Mouse (Mus musculus) neural tube, embryonic 12.5 days (tissue): ENCODE results near the gene Bicral. TPM values are rescaled to one million over a fixed set of nuclear protein-coding genes. Genes with fewer than 3 reads are reported as not detected.

Experiments
- ATAC-seq: fragments of 200-750 bp; cut with Nextera tagmentation; 2 replicates; pipeline ENCODE4 v1.8.0; 2017; ENCODE audit warnings: low read depth, mild to moderate bottlenecking, moderate TSS enrichment, moderate library complexity; ENCODE audit not compliant: low FRiP score
- H3K27ac ChIP-seq: fragments of 300-500 bp; sonication (generic); 2 replicates; pipeline ENCODE4 v1.5.1; 2016
- H3K27me3 ChIP-seq: fragments of 300-500 bp; sonication (generic); replicated peaks from 2 replicates; pipeline ENCODE4 v1.6.1; 2016; ENCODE audit warnings: mild to moderate bottlenecking
- H3K36me3 ChIP-seq: fragments of 300-500 bp; sonication (generic); 2 replicates; pipeline ENCODE4 v1.6.1; 2016; ENCODE audit warnings: mild to moderate bottlenecking
- H3K4me1 ChIP-seq: fragments of 300-500 bp; sonication (generic); 2 replicates; pipeline ENCODE4 v1.6.1; 2016
- H3K4me2 ChIP-seq: fragments of 300-500 bp; sonication (generic); replicated peaks from 2 replicates; pipeline ENCODE4 v1.6.1; 2016; ENCODE audit warnings: mild to moderate bottlenecking
- H3K4me3 ChIP-seq: fragments of 300-500 bp; sonication (generic); 2 replicates; pipeline ENCODE4 v1.5.1; 2016
- H3K9ac ChIP-seq: fragments of 300-500 bp; sonication (generic); 2 replicates; pipeline ENCODE4 v1.6.1; 2016; ENCODE audit warnings: mild to moderate bottlenecking
- H3K9me3 ChIP-seq: fragments of 300-500 bp; sonication (generic); 2 replicates; pipeline ENCODE4 v1.6.1; 2016; ENCODE audit warnings: mild to moderate bottlenecking
- WGBS: fragments of 180-500 bp; shearing (Covaris S2); methylation state at CpG from one replicate; pipeline ENCODE4 v1.1.7; 2016; 5-methylcytosine and 5-hydroxymethylcytosine counted together
- polyA plus RNA-seq: library from polyadenylated mRNA; unstranded; fragments of >200 nt; fragmentation: Nextera tagmentation; extraction: Ambion mirVana; gene quantifications from 2 replicates; pipeline ENCODE4 v1.2.1, GENCODE M21; 2016

Bicral gene
- polyA plus RNA-seq, 1 experiment from 2014 or later = 8.0 TPM

DNA sequence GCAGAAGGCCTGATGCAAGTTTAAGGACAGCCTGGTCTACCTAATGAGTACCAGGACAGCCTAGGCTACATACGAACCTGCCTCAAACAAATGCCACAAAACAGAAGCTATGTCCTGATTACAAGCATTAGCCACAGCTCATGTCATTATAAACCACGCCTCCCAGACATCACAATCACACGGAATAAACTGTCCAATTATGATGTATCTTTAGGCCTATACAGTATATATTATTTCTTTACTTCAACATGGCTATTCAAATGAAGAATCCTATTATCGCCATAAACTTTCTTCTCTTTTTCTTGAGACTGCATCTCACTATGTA lies 25.3 kb downstream of the Bicral start:
- H3K36me3 ChIP-seq = peaks cover 13% of the 10 kb centered on the region
- no peak overlapping the region for H3K4me2 ChIP-seq
- H3K27ac ChIP-seq = no peak overlapping the region
- H3K9ac ChIP-seq = no peak overlapping the region
- no peaks in the 10 kb centered on the region for H3K4me1 ChIP-seq
- no peaks in the 10 kb centered on the region for H3K9me3 ChIP-seq
- H3K27me3 ChIP-seq = no peaks in the 10 kb centered on the region
- no peak for ATAC-seq
- H3K4me3 ChIP-seq = no peak overlapping the region
- WGBS = 94% methylated on average over 4 of the region's 4 CpGs

GRCm38 (mm10) chr17:46832101-46832980 lies 25.9 kb downstream of the Bicral start:
- Histone ChIP-seq H3K27ac (no peak overlapping the region), H3K4me3 (no peak overlapping the region), H3K9me3 (no peaks in the 10 kb centered on the region), H3K36me3 (peaks cover 15% of the 10 kb centered on the region), H3K4me1 (no peaks in the 10 kb centered on the region), H3K4me2 (no peak overlapping the region), H3K27me3 (no peaks in the 10 kb centered on the region), H3K9ac (no peak overlapping the region)
- no peak for ATAC-seq
- 74% methylated on average over 11 of the region's 11 CpGs for WGBS

- H3K36me3 ChIP-seq = peaks cover 34% of the 10 kb centered on the region
- no peaks in the 10 kb centered on the region for H3K4me1 ChIP-seq
- H3K4me2 ChIP-seq = no peak overlapping the region
- no peak overlapping the region for H3K4me3 ChIP-seq
- no peaks in the 10 kb centered on the region for H3K9me3 ChIP-seq
- 85% methylated on average over 11 of the region's 11 CpGs for WGBS
- no peaks in the 10 kb centered on the region for H3K27me3 ChIP-seq
- no peak overlapping the region for H3K27ac ChIP-seq
- ATAC-seq = no peak
- no peak overlapping the region for H3K9ac ChIP-seq
Measured at GRCm38 (mm10) chr17:46829856-46830535, 28.3 kb downstream of the Bicral start.

DNA sequence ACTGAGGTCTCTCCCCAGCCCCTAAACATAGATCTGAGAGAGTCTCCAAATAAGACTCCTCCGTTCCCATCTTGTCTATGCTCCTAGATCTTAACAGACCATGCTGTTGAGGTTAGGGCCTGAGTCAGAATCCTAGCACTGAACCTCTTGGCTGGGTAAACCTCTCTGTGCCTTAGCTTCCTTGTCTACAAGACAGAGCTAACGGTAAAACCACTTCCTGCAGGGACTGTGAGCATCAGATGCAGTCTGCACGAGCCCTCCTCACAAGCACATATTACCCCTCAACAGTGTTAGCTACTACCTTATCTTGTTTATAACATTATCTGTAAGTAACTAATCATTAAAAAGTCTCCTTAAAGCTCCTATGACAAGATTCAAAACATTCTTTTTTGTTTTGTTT lies 29.3 kb downstream of the Bicral start:
- H3K4me3 ChIP-seq = no peak overlapping the region
- H3K9ac ChIP-seq = no peak overlapping the region
- no peaks in the 10 kb centered on the region for H3K9me3 ChIP-seq
- H3K4me2 ChIP-seq = no peak overlapping the region
- no peak overlapping the region for H3K27ac ChIP-seq
- WGBS = 98% methylated on average over 3 of the region's 3 CpGs
- peaks cover 45% of the 10 kb centered on the region for H3K36me3 ChIP-seq
- H3K27me3 ChIP-seq = no peaks in the 10 kb centered on the region
- no peak for ATAC-seq
- H3K4me1 ChIP-seq = no peaks in the 10 kb centered on the region

GRCm38 (mm10) chr17:46823091-46823490 lies 35.2 kb downstream of the Bicral start:
- 92% methylated on average over 8 of the region's 8 CpGs for WGBS
- Histone ChIP-seq H3K27ac (no peak overlapping the region), H3K4me1 (no peaks in the 10 kb centered on the region), H3K27me3 (no peaks in the 10 kb centered on the region), H3K36me3 (peaks cover 78% of the 10 kb centered on the region), H3K4me3 (no peak overlapping the region), H3K4me2 (no peak overlapping the region), H3K9ac (no peak overlapping the region), H3K9me3 (no peaks in the 10 kb centered on the region)
- ATAC-seq = no peak

GRCm38 (mm10) chr17:46820628-46821027 lies 37.7 kb downstream of the Bicral start:
- no peaks in the 10 kb centered on the region for H3K27me3 ChIP-seq
- no peak for ATAC-seq
- no peak overlapping the region for H3K4me2 ChIP-seq
- H3K4me3 ChIP-seq = no peak overlapping the region
- no peak overlapping the region for H3K27ac ChIP-seq
- 95% methylated on average over 7 of the region's 7 CpGs for WGBS
- no peaks in the 10 kb centered on the region for H3K9me3 ChIP-seq
- peaks cover 70% of the 10 kb centered on the region for H3K36me3 ChIP-seq
- no peak overlapping the region for H3K9ac ChIP-seq
- no peaks in the 10 kb centered on the region for H3K4me1 ChIP-seq

GRCm38 (mm10) chr17:46817734-46818158 lies 40.5 kb downstream of the Bicral start:
- ATAC-seq = no peak
- H3K36me3 ChIP-seq = peaks cover 51% of the 10 kb centered on the region

GRCm38 (mm10) chr17:46816306-46816705 lies 42.0 kb downstream of the Bicral start:
- no peak overlapping the region for H3K9ac ChIP-seq
- no peak overlapping the region for H3K4me3 ChIP-seq
- no peak for ATAC-seq
- H3K4me1 ChIP-seq = no peaks in the 10 kb centered on the region
- 75% methylated on average over 13 of the region's 13 CpGs for WGBS
- H3K4me2 ChIP-seq = no peak overlapping the region
- H3K36me3 ChIP-seq = peaks cover 56% of the 10 kb centered on the region
- no peaks in the 10 kb centered on the region for H3K27me3 ChIP-seq
- no peaks in the 10 kb centered on the region for H3K9me3 ChIP-seq
- H3K27ac ChIP-seq = no peak overlapping the region

More at GRCm38 (mm10) chr17:46817734-46818158, 40.5 kb downstream of the Bicral start:
- no peaks in the 10 kb centered on the region for H3K9me3 ChIP-seq
- no peak overlapping the region for H3K4me2 ChIP-seq
- H3K27ac ChIP-seq = no peak overlapping the region
- no peaks in the 10 kb centered on the region for H3K4me1 ChIP-seq
- no peak overlapping the region for H3K4me3 ChIP-seq
- H3K27me3 ChIP-seq = no peaks in the 10 kb centered on the region
- WGBS = 91% methylated on average over 12 of the region's 12 CpGs
- no peak overlapping the region for H3K9ac ChIP-seq

GRCm38 (mm10) chr17:46814497-46814896 lies 43.8 kb downstream of the Bicral start:
- Histone ChIP-seq H3K36me3 (peaks cover 50% of the 10 kb centered on the region), H3K27ac (no peak overlapping the region), H3K4me2 (no peak overlapping the region), H3K4me3 (no peak overlapping the region), H3K9me3 (no peaks in the 10 kb centered on the region), H3K27me3 (no peaks in the 10 kb centered on the region), H3K9ac (no peak overlapping the region), H3K4me1 (no peaks in the 10 kb centered on the region)
- ATAC-seq = no peak
- 96% methylated on average over 6 of the region's 6 CpGs for WGBS

DNA sequence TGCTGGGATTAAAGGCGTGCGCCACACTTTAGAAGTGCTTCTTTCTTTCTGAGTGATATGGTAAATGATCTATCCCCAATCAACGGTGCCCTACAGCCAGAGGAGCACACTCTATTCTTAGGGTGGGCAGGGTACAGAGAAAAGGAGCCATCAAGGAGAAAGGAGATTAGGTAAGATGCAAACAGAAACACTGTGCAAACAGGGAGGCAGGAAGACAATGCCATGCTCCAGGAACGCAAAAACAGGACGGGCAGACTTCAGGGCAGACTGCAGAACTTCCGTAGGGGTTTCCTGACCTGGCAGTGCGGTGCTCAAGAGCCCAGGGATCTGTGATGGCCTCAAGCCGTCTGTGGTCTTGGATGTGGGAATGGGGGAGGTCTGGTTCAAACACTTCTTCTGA lies 44.6 kb downstream of the Bicral start:
- H3K9me3 ChIP-seq = no peaks in the 10 kb centered on the region
- no peaks in the 10 kb centered on the region for H3K27me3 ChIP-seq
- H3K9ac ChIP-seq = no peak overlapping the region
- H3K36me3 ChIP-seq = peaks cover 41% of the 10 kb centered on the region
- no peak overlapping the region for H3K27ac ChIP-seq
- no peak overlapping the region for H3K4me3 ChIP-seq
- WGBS = 83% methylated on average over 8 of the region's 8 CpGs
- no peaks in the 10 kb centered on the region for H3K4me1 ChIP-seq
- no peak for ATAC-seq
- no peak overlapping the region for H3K4me2 ChIP-seq

DNA sequence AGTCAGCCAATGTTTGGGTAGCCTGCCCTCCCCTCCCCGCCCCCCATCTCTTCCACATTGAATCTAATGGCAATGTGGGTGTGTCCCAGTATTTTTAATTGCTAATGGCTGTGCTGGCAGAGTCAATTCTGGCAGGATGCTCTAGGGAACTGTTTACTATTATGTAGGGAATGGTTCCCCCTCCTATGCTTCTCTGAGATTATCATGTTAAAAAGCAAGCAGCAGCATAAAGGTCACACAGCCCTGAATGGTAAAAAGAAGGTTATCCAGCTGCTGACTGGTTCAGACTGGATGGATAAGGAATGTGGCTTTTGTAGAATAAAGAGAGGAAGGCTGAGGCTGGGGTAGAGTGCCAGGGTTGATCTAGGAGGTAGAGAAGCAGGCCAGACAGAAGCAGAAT lies 45.8 kb downstream of the Bicral start:
- H3K36me3 ChIP-seq = peaks cover 45% of the 10 kb centered on the region
- H3K27ac ChIP-seq = no peak overlapping the region
- 87% methylated on average over 1 of the region's 1 CpGs for WGBS
- no peaks in the 10 kb centered on the region for H3K4me1 ChIP-seq
- H3K9ac ChIP-seq = no peak overlapping the region
- no peaks in the 10 kb centered on the region for H3K9me3 ChIP-seq
- ATAC-seq = no peak
- no peak overlapping the region for H3K4me3 ChIP-seq
- no peaks in the 10 kb centered on the region for H3K27me3 ChIP-seq
- no peak overlapping the region for H3K4me2 ChIP-seq

- Histone ChIP-seq H3K27ac (no peak overlapping the region), H3K27me3 (no peaks in the 10 kb centered on the region), H3K9me3 (no peaks in the 10 kb centered on the region), H3K4me3 (no peak overlapping the region), H3K36me3 (peaks cover 56% of the 10 kb centered on the region), H3K4me2 (no peak overlapping the region), H3K4me1 (no peaks in the 10 kb centered on the region), H3K9ac (no peak overlapping the region)
- ATAC-seq = no peak
- 90% methylated on average over 3 of the region's 3 CpGs for WGBS
Measured at GRCm38 (mm10) chr17:46810672-46811071, 47.6 kb downstream of the Bicral start.
